Mouse (Mus musculus) ES-E14 (cell line): ENCODE data around the gene Map3k5.

ENCODE experiments used
- CHD2 ChIP-seq: IDR thresholded peaks from 2 replicates; pipeline ENCODE4 v1.6.1; 2014; ENCODE audit warnings: mild to moderate bottlenecking, low read depth, low read length, inconsistent platforms
- HCFC1 ChIP-seq: IDR thresholded peaks from 2 replicates; pipeline ENCODE4 v1.6.1; 2012; ENCODE audit warnings: low read length, inconsistent platforms, borderline replicate concordance; ENCODE audit not compliant: insufficient read depth
- MAFK ChIP-seq: IDR thresholded peaks from 2 replicates; pipeline ENCODE4 v1.6.1; 2014; ENCODE audit warnings: mild to moderate bottlenecking, low read depth, low read length, inconsistent platforms; ENCODE audit not compliant: insufficient read depth
- ZC3H11A ChIP-seq: IDR thresholded peaks from 2 replicates; pipeline ENCODE4 v1.6.1; 2012; ENCODE audit warnings: low read depth, mild to moderate bottlenecking, inconsistent platforms, low read length, borderline replicate concordance
- ZNF384 ChIP-seq: IDR thresholded peaks from 2 replicates; pipeline ENCODE4 v1.6.1; 2012; ENCODE audit warnings: low read depth, low read length, inconsistent platforms

DNA sequence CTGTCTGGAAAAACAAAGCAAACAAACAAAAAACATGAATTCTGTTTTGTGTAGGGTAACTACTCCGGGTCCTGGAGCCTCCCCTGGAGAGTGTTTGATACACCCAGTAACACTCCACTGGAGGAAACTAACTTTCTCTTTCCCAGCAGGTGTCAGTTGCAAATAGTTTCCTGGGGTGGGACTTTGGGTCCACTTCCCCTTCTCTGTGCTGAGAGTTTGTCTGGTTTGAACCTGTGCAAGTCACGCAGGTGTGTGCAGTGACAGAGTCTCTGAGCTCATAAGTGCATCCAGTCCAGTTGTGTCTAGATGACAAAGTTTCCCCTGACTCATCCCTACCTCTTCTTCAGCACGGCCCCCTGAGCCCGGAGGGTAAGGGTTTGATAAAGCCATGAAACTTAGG, 20.5 kb upstream of the Map3k5 start:
- TF ChIP-seq MAFK (no peak), ZC3H11A (no peak), HCFC1 (no peak), ZNF384 (no peak), CHD2 (no peak)
